Mouse (Mus musculus): ENCODE measurements at regions not wholly inside any gene's neighbourhood (a gene's known extent, or its start where the extent isn't known, plus 50 kb on each side); places are given as distances from the start of the nearest gene placed in this dataset.

GRCm38 (mm10) chr6:94961821-94962220 lies 155.2 kb upstream of the Kbtbd8 start:
- intact Hi-C loops (cut with DNase I), result no loop called here

DNA sequence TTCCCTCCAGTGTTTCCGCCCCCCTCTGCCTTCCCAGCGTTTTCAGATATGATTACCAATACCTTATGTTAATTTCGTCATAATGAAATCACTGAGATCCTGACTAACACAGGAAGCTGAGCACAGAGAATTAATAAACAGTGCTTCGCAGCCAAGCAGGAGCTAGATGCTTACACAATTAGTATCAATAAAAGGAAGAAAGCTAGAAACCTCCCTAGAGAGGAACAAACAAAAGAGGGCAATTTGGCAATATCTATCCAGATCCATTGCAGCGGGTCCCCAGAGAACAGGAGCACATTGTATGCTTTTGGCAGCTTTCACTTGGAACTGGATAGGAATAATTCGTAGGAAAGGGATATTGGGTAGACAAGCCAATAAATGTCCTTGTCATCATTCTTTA lies 159.1 kb upstream of the Kbtbd8 start:
- intact Hi-C loops (cut with DNase I), result no loop called here

More at GRCm38 (mm10) chr6:94961821-94962220, 155.2 kb upstream of the Kbtbd8 start:
- no peak for DNase-seq

DNA sequence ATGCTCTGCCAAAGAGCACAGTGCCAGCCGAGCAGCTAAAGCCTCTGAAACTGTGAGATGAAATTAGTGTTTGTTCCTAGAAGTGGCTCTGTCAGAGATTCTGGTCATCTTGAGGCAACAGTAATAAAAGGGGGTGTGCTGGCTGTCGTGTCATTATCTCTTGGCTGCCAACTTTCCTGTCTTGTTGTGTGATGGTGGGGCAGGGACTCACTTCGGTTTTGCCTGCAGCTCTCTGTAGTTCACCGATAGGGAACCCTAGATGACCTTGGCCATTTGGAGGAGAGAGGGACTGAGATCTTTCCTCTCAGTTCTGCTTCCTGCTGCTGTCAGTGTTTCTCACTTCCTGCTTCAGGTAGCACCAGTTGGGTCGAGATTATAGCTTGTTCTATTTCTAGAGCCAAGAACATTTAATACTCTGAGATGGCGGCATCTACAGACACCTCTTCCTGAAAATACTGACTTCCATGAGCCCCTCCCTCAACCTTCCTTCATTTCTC lies 159.8 kb upstream of the Kbtbd8 start:
- intact Hi-C loops (cut with DNase I), result no loop called here
- DNase-seq, result no peak

More for the DNA sequence above, 159.1 kb upstream of the Kbtbd8 start:
- no peak for DNase-seq

GRCm38 (mm10) chr6:94954580-94954979 lies 162.5 kb upstream of the Kbtbd8 start:
- no peak for DNase-seq
- intact Hi-C loops (cut with DNase I), result no loop called here

- intact Hi-C loops (cut with DNase I), result no loop called here
- DNase-seq, result no peak
Observed at GRCm38 (mm10) chr6:94953658-94954057, 163.4 kb upstream of the Kbtbd8 start.

GRCm38 (mm10) chr6:94951971-94952768 lies 164.9 kb upstream of the Kbtbd8 start:
- no peak for DNase-seq
- intact Hi-C loops (cut with DNase I), result no loop called here

DNA sequence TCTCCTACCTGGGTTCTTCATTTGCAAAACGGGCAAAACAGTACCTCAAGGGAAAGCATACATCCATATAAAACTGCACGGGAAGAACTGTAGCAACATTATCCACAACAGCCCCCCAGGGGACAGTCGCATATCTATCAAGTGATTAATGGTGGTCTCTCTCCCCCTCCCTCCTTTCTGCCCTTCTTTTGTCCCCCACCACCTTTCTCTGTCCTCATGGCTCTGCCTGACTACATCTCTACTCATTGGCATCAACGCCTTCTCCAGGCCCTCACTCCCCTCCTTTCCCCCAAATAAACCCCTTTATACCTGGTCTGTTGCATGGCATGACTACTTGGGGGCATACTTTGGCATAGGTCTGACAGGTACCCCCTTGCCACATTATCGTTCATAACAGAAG lies 166.1 kb upstream of the Kbtbd8 start:
- intact Hi-C loops (cut with DNase I), result no loop called here
- DNase-seq, result no peak

DNA sequence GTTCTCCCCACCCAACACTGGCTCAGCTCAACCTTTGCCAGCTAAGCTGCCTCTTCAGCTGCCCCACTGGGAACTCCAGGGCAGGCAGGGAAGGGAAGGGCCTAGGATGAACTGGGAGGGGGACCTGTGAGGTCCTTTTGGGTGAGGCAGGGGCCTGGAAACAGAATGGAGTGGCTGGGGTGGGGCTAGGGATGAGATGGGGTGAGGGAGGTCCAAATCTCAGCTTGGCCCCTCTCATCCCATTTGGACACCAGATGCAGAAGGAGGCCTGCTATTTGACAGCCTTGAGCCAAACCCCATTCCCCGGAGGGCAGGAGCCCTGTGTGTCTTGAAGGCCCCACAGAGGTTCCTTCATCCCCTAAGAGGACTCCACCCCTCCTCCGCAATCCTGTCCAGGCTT lies 166.7 kb upstream of the Kbtbd8 start:
- intact Hi-C loops (cut with DNase I), result no loop called here

DNA sequence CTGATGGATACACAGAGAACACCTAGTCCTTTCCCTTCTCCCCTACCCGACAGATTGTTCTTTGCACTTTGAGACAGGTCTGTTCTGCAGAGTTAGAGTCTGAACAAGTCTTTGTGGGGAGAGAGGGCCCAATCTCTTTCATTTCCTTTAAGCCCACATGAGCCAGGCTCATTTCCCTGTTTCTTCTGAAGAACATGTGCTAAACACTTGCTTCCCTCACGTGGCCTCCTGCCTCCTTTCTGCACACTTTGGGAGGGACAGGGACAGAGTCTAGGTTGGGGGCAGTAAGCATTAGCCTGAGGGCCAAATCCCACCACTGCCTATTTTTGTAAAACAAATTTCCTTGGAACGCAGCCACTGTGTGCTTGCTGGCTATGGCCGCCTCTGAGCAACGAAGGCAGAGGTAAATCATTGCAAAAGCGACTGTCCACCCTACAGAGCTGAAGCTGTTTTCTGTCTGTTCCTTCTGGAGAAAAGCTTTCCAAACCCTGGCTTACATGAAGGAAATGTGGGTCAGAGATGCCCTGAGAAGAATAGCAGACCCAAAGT lies 170.6 kb upstream of the Kbtbd8 start:
- intact Hi-C loops (cut with DNase I), result no loop called here
- DNase-seq, result no peak

More for the DNA sequence above, 166.7 kb upstream of the Kbtbd8 start:
- DNase-seq, result no peak

DNA sequence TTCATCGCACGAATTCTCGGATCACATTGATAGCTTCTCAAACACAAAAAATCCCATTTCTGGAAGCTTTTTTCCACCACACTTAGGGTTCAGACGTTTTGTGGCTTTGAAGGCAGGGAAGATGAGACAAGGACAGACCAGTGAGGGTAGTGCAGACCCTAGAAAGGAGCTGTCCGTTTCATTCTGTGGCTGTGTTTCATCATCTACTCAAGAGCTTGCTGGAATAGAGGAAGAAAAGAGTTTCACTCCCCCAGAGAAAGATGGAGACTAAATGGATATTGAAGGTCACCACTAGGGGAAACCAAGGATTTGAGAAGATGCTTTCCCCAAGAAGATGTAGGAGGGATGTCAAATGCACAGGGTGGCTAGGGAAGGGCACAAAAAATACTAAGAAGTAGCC lies 171.3 kb upstream of the Kbtbd8 start:
- intact Hi-C loops (cut with DNase I), result no loop called here
- no peak for DNase-seq

DNA sequence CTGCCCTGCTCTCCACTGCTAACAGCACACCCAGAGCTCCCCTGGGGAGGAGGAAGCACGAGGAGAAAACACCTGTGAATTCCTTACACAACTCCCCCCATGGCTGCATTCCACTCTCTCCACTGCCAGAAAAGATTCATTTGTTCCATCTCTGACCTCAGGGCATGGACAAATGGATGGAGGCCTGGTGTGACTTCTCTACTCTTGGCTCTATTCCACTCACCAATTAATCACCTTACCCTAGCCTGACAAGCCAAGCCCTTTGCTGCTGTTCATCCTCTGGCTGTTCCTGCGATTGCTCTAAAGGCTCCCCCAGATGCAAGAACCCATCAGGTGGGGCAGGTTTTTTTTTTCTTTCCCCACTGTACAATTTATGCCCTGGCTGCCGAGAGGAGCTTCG lies 172.8 kb upstream of the Kbtbd8 start:
- no peak for DNase-seq
- intact Hi-C loops (cut with DNase I), result no loop called here

- intact Hi-C loops (cut with DNase I), result no loop called here
- no peak for DNase-seq
Observed at GRCm38 (mm10) chr6:94938949-94939348, 178.1 kb upstream of the Kbtbd8 start.

DNA sequence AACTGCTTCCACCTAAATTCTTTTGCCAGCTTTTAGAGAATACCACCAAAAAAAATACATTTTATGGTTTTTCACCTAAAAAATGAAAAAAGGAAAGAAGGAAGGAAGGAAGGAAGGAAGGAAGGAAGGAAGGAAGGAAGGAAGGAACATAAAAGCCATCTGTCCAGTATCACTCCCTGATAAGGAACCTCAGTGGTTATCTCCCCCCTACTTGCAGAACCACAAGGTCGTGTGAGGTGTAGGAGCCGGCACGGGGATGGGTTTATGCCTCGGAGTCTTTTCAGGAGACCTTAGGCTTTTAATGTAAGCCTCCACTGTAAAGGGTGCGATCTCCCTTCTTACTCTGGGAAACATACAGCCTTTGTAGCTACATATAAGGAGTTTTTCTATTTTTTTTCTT lies 180.8 kb upstream of the Kbtbd8 start:
- intact Hi-C loops (cut with DNase I), result no loop called here
- no peak for DNase-seq

DNA sequence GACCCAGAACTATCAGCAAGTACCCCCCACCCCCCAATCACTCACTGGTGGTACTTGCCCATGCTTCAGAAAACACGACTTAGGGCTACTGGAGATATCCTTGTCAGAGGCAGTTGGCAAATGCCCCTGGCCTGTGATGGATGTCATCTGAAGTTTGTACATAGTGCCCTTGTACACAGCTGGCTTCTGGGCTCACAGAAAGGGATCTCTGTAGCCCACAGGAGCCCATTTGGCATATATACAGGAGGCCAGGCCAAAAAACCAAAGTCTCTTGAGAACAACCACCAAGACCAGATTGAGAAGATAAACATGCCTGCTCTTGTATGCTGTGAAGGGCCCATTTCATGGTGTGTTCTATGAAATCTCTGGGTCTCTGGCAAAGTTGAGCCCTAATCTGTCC lies 181.3 kb upstream of the Kbtbd8 start:
- DNase-seq, result no peak
- intact Hi-C loops (cut with DNase I), result no loop called here

DNA sequence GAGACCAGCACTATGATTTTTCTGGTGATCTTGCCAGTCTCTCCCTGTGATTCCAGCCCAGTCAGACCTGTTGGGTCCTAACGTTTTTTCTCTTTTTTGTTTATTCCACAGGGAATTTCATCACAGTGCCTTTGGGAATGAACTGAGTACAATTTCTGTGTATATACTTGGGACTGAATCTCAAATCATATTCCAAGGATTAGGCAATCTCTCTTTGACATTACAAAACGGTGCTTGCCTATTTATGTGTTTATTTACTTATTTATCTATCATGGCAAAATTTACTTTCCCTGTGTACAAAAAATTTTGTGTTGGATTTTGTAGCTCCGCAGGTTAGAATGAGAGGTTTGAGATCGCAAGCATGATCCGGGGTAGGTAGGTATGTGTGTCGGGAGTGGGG lies 189.2 kb upstream of the Kbtbd8 start:
- intact Hi-C loops (cut with DNase I), result no loop called here

GRCm38 (mm10) chr6:94926652-94927211 lies 190.3 kb upstream of the Kbtbd8 start:
- no peak for DNase-seq
- intact Hi-C loops (cut with DNase I), result no loop called here

More for the DNA sequence above, 189.2 kb upstream of the Kbtbd8 start:
- no peak for DNase-seq

- DNase-seq, result no peak
- intact Hi-C loops (cut with DNase I), result no loop called here
Observed at GRCm38 (mm10) chr6:94925408-94925807, 191.6 kb upstream of the Kbtbd8 start.

GRCm38 (mm10) chr6:94924338-94925039 lies 192.6 kb upstream of the Kbtbd8 start:
- intact Hi-C loops (cut with DNase I), result no loop called here
- no peak for DNase-seq

GRCm38 (mm10) chr6:94921741-94922140 lies 195.3 kb upstream of the Kbtbd8 start:
- no peak for DNase-seq
- intact Hi-C loops (cut with DNase I), result no loop called here

DNA sequence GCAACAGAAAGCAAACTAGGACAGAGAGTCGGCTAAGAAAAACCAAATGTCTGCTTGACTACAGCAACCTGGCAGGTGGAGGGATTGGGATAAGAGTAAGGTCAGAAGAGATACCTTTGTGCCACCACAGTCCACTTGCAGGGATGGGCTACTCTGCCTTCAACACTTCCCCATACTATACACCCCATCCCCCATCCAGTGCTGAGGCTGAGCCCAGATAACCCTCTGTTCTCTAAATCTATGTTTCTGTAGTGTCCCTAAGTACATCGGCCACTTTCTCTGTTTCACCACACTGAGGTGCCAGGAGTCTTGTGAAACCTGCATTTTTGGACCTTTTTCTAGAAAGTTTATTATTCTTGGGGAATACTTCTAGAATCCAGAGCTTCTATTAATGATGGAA lies 196.3 kb upstream of the Kbtbd8 start:
- DNase-seq, result no peak
- intact Hi-C loops (cut with DNase I), result no loop called here

DNA sequence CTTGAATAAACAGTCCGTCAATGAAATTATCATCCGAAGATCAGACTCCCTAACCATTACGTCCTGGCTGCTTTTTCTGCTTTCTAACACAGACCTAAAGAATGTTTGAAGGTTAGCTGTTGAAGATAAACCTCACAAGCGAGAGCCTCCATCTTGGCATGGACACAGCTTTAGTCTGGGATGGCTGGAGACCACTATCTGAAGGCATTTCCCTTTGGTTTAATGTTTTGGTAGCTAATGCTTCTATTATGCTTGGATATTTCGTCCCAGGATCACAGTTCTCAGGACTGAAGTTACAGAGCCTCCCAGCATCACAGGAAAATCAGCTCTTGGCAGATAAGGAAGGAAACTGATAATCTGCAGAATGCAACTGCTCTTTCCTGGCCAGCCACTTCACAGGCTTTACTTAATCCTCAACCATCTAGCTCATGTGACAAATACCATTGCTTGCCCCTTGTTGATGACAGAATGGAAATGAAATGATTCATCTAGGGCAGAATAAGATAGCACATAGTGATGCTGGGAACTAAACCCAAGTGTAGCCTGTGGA lies 197.8 kb upstream of the Kbtbd8 start:
- no peak for DNase-seq
- intact Hi-C loops (cut with DNase I), result no loop called here

Measured in heart, postnatal 10 days (tissue).